Mouse (Mus musculus) forebrain, embryonic 14.5 days (tissue): Measurements from ENCODE around the gene Csk. TPM values are rescaled to one million over a fixed set of nuclear protein-coding genes. Genes with fewer than 3 reads are reported as not detected.

Experiments used
- ATAC-seq: fragments of 200-750 bp; cut with Nextera tagmentation; 2 replicates; pipeline ENCODE4 v1.8.0; 2017; ENCODE audit warnings: mild to moderate bottlenecking, moderate library complexity
- DNase-seq: peaks from one replicate; pipeline ENCODE4 v3.0.0-alpha.2; 2015; ENCODE audit warnings: low spot score
- H3K27ac ChIP-seq: fragments of 300-500 bp; sonication (generic); 2 replicates; pipeline ENCODE4 v1.5.1; 2014; ENCODE audit warnings: low read depth, mild to moderate bottlenecking, control low read depth, low read length, moderate library complexity
- H3K27me3 ChIP-seq: fragments of 300-500 bp; sonication (generic); replicated peaks from 2 replicates; pipeline ENCODE4 v1.6.1; 2014; ENCODE audit warnings: low read length, control low read depth, mixed read lengths; ENCODE audit not compliant: control insufficient read depth, insufficient read depth
- H3K36me3 ChIP-seq: fragments of 300-500 bp; sonication (generic); 2 replicates; pipeline ENCODE4 v1.6.1; 2014; ENCODE audit warnings: low read length, control low read depth; ENCODE audit not compliant: control insufficient read depth, insufficient read depth
- H3K4me1 ChIP-seq: fragments of 300-500 bp; sonication (generic); 2 replicates; pipeline ENCODE4 v1.6.1; 2014; ENCODE audit warnings: antibody characterized with exemption, low read length, control low read depth; ENCODE audit not compliant: control insufficient read depth, insufficient read depth
- H3K4me2 ChIP-seq: fragments of 300-500 bp; sonication (generic); 2 replicates; pipeline ENCODE4 v1.6.1; 2014; ENCODE audit warnings: mild to moderate bottlenecking, control low read depth, low read length
- H3K4me3 ChIP-seq: fragments of 300-500 bp; sonication (generic); 2 replicates; pipeline ENCODE4 v1.5.1; 2014; ENCODE audit warnings: low read depth, low read length, control low read depth
- H3K9ac ChIP-seq: fragments of 300-500 bp; sonication (generic); 2 replicates; pipeline ENCODE4 v1.6.1; 2014; ENCODE audit warnings: mild to moderate bottlenecking, low read length, control low read depth, moderate library complexity
- H3K9me3 ChIP-seq: fragments of 300-500 bp; sonication (generic); replicated peaks from 2 replicates; pipeline ENCODE4 v1.6.1; 2016; ENCODE audit warnings: low read length, control low read depth, mixed read lengths; ENCODE audit not compliant: control insufficient read depth
- WGBS: fragments of 180-500 bp; shearing (Covaris S2); extraction: QIAGEN DNeasy Blood & Tissue Kit; methylation state at CpG from one replicate; pipeline ENCODE4 v1.1.7; 2014; 5-methylcytosine and 5-hydroxymethylcytosine counted together
- polyA plus RNA-seq: library from polyadenylated mRNA; unstranded; fragments of >200 nt; fragmentation: Nextera tagmentation; extraction: Ambion mirVana; gene quantifications from 2 replicates; pipeline ENCODE4 v1.2.1, GENCODE M21; 2014

Gene Csk
- polyA plus RNA-seq, 1 experiment from 2014 or later = 29.2 TPM

- no peaks in the 10 kb centered on the region for H3K9me3 ChIP-seq
- H3K9ac ChIP-seq = no peak overlapping the region
- peaks cover 4% of the 10 kb centered on the region; the same call in 1 of the 2 replicates for H3K4me1 ChIP-seq
- H3K27ac ChIP-seq = no peak overlapping the region
- no peak overlapping the region for H3K4me2 ChIP-seq
- peak; percentile 21 for DNase-seq
- H3K4me3 ChIP-seq = no peak overlapping the region
- WGBS = 13% methylated on average over 3 of the region's 3 CpGs
- H3K36me3 ChIP-seq = no peaks in the 10 kb centered on the region
- ATAC-seq = no peak
- no peaks in the 10 kb centered on the region for H3K27me3 ChIP-seq
Observed at GRCm38 (mm10) chr9:57652855-57653254, 576 bp downstream of the Csk start.

GRCm38 (mm10) chr9:57652351-57652750 lies 1.1 kb downstream of the Csk start:
- Histone ChIP-seq H3K36me3 (no peaks in the 10 kb centered on the region), H3K9me3 (no peaks in the 10 kb centered on the region), H3K9ac (no peak overlapping the region), H3K4me1 (peaks cover 4% of the 10 kb centered on the region; the same call in 1 of the 2 replicates), H3K27ac (no peak overlapping the region), H3K27me3 (no peaks in the 10 kb centered on the region), H3K4me2 (no peak overlapping the region), H3K4me3 (no peak overlapping the region)
- DNase-seq (no peak), ATAC-seq (no peak)
- WGBS = 78% methylated on average over 9 of the region's 9 CpGs

- Histone ChIP-seq H3K4me2 (no peak overlapping the region), H3K9ac (no peak overlapping the region), H3K27me3 (no peaks in the 10 kb centered on the region), H3K36me3 (no peaks in the 10 kb centered on the region), H3K4me1 (peaks cover 4% of the 10 kb centered on the region; the same call in 1 of the 2 replicates), H3K27ac (peak overlapping the region; percentile 21; the same call in 1 of the 2 replicates), H3K4me3 (no peak overlapping the region), H3K9me3 (no peaks in the 10 kb centered on the region)
- 53% methylated on average over 6 of the region's 6 CpGs for WGBS
- DNase-seq (peak; percentile 34), ATAC-seq (no peak)
Observed at GRCm38 (mm10) chr9:57650786-57651311, 2.6 kb downstream of the Csk start.

GRCm38 (mm10) chr9:57650130-57650785 lies 3.2 kb downstream of the Csk start:
- no peak overlapping the region for H3K4me3 ChIP-seq
- no peak overlapping the region for H3K27ac ChIP-seq
- H3K9me3 ChIP-seq = no peaks in the 10 kb centered on the region
- DNase-seq (no peak), ATAC-seq (no peak)
- no peak overlapping the region for H3K9ac ChIP-seq
- no peaks in the 10 kb centered on the region for H3K36me3 ChIP-seq
- no peaks in the 10 kb centered on the region for H3K27me3 ChIP-seq
- WGBS = 93% methylated on average over 6 of the region's 6 CpGs
- peaks cover 4% of the 10 kb centered on the region; the same call in 1 of the 2 replicates for H3K4me1 ChIP-seq
- no peak overlapping the region for H3K4me2 ChIP-seq

- WGBS = 80% methylated on average over 4 of the region's 4 CpGs
- H3K4me1 ChIP-seq = peaks cover 17% of the 10 kb centered on the region
- H3K4me2 ChIP-seq = no peak overlapping the region
- no peak overlapping the region for H3K27ac ChIP-seq
- DNase-seq (no peak), ATAC-seq (no peak)
- no peak overlapping the region for H3K9ac ChIP-seq
- H3K4me3 ChIP-seq = no peak overlapping the region
- H3K27me3 ChIP-seq = no peaks in the 10 kb centered on the region
- peaks cover 2% of the 10 kb centered on the region; the same call in 1 of the 2 replicates for H3K36me3 ChIP-seq
- H3K9me3 ChIP-seq = no peaks in the 10 kb centered on the region
Observed at GRCm38 (mm10) chr9:57647286-57648108, 5.9 kb downstream of the Csk start.

GRCm38 (mm10) chr9:57646551-57647103 lies 6.8 kb downstream of the Csk start:
- Histone ChIP-seq H3K4me1 (peaks cover 20% of the 10 kb centered on the region), H3K9ac (no peak overlapping the region), H3K27ac (no peak overlapping the region), H3K36me3 (peaks cover 11% of the 10 kb centered on the region), H3K4me2 (no peak overlapping the region), H3K27me3 (no peaks in the 10 kb centered on the region), H3K9me3 (no peaks in the 10 kb centered on the region), H3K4me3 (no peak overlapping the region)
- ATAC-seq (no peak), DNase-seq (no peak)
- WGBS = 36% methylated on average over 12 of the region's 12 CpGs

- H3K27ac ChIP-seq = peak overlapping the region; percentile 93
- DNase-seq (peak; percentile 93), ATAC-seq (peak; percentile 92)
- H3K4me1 ChIP-seq = peaks cover 27% of the 10 kb centered on the region
- under 1% methylated on average over 69 of the region's 85 CpGs for WGBS
- H3K27me3 ChIP-seq = no peaks in the 10 kb centered on the region
- H3K9ac ChIP-seq = peak overlapping the region; percentile 99
- no peaks in the 10 kb centered on the region for H3K9me3 ChIP-seq
- H3K4me2 ChIP-seq = peak overlapping the region; percentile 98
- H3K4me3 ChIP-seq = peak overlapping the region; percentile 92
- peaks cover 22% of the 10 kb centered on the region for H3K36me3 ChIP-seq
Observed at GRCm38 (mm10) chr9:57644944-57645893, 8.2 kb downstream of the Csk start.

- ATAC-seq (peak; percentile 30), DNase-seq (peak; percentile 49)
- H3K4me3 ChIP-seq = peak overlapping the region; percentile 92
- H3K9ac ChIP-seq = peak overlapping the region; percentile 99
- H3K4me1 ChIP-seq = peaks cover 35% of the 10 kb centered on the region
- H3K27me3 ChIP-seq = no peaks in the 10 kb centered on the region
- H3K4me2 ChIP-seq = peak overlapping the region; percentile 98
- peaks cover 23% of the 10 kb centered on the region for H3K36me3 ChIP-seq
- 0% methylated on average over 18 of the region's 18 CpGs for WGBS
- no peaks in the 10 kb centered on the region for H3K9me3 ChIP-seq
- peak overlapping the region; percentile 93 for H3K27ac ChIP-seq
Observed at GRCm38 (mm10) chr9:57644442-57644943, 8.9 kb downstream of the Csk start.
